Mouse (Mus musculus): ENCODE measurements around the gene Gm21976.

- TF ChIP-seq CTCF (IDR thresholded peaks at IDR 0.05; ENCODE audit: insufficient read depth, low read depth, low read length): no peak
- no peak for TF ChIP-seq POLR2A (IDR thresholded peaks at IDR 0.05; ENCODE audit: insufficient read depth, low read depth, low read length)
These were observed 34.3 kb upstream of the Gm21976 start for GRCm38 (mm10) chr13:98245386-98245785.
